Mouse (Mus musculus): ENCODE measurements around the gene Tas2r124. TPM values are rescaled to one million over a fixed set of nuclear protein-coding genes. Genes with fewer than 3 reads are reported as not detected.

The Tas2r124 gene
- total and polyA plus RNA-seq, 3 experiments: 0.16 TPM; not detected in 2

DNA sequence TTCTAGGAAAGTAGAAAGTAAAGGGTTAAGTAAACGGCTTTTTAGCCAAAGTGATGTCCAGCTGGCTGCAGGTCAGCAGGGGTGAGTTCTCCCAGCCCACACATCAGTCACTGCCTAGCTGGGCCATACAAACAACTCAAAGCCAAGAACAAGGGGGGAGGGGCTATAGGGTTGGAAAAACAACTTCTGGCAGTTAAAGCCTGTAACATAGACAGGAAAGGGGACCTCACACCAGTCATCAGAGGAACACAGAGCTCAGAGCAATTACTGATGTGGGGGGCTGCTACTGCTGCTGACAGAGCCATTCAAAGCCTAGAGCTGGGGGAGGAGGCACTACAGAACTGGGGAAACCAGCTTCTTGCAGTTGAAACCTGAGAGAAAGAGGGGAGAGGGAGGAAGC is 40.9 kb downstream of the Tas2r124 start:
- peaks cover 14% of the 10 kb centered on the region for H3K9me3 ChIP-seq (replicated peaks)
- H3K4me1 ChIP-seq (ENCODE audit: insufficient read depth, low read depth, low read length): no peaks in the 10 kb centered on the region
- no peaks in the 10 kb centered on the region for H3K27me3 ChIP-seq (ENCODE audit: insufficient read depth, low read length)
- ATAC-seq (ENCODE audit: extremely low read depth, insufficient number of reproducible peaks, low FRiP score, poor library complexity, severe bottlenecking): no peak
- no peak for TF ChIP-seq GATA1 (IDR thresholded peaks at IDR 0.05; ENCODE audit: borderline replicate concordance, low read length)
- no peak for TF ChIP-seq POLR2AphosphoS5 (IDR thresholded peaks at IDR 0.05; ENCODE audit: insufficient replicate concordance, low read depth, low read length)
- no peak for TF ChIP-seq CTCF (IDR thresholded peaks at IDR 0.05; ENCODE audit: low read depth, low read length)
- no peak for TF ChIP-seq TAL1 (conservative IDR thresholded peaks at IDR 0.05; ENCODE audit: low read depth, low read length)
- TF ChIP-seq GATA2 (IDR thresholded peaks at IDR 0.05; ENCODE audit: borderline replicate concordance, low read depth, low read length): no peak
- H3K36me3 ChIP-seq (replicated peaks): no peaks in the 10 kb centered on the region
- H3K4me3 ChIP-seq (ENCODE audit: low read depth, low read length): no peak overlapping the region
- DNase-seq (ENCODE audit: low spot score): no peak

DNA sequence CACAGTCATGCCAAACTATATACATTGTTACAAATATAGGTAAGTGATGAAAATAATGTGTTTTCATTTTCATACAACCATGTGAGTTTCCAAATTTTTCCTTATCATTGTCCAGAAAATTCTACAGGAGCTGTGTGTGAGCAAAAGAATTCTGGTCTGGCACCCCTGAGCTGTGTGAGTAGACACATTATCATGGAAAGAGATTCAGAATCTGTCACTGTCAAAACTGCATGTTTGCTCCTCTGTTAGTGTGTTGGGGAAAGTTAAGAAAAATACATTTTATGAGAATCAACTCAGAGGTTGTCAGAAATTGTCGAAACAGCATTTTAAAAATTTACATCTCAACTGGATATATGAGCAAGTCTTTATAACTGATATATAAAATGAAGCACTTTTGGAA is 48.0 kb downstream of the Tas2r124 start, which contains the start of gene Tas2r117:
Tas2r117 (plus strand) TSS at position 301 of the 400 bp plus-strand sequence.
- no peaks in the 10 kb centered on the region for H3K27me3 ChIP-seq (ENCODE audit: insufficient read depth, low read length)
- 0 out of 2 replicates have a peak, but pooled peaks cover under 1% of the 10 kb centered on the region for H3K9me3 ChIP-seq (replicated peaks)
- H3K4me1 ChIP-seq (ENCODE audit: insufficient read depth, low read depth, low read length): no peaks in the 10 kb centered on the region
- no peaks in the 10 kb centered on the region for H3K36me3 ChIP-seq (replicated peaks)
- no peak for DNase-seq (ENCODE audit: low spot score)
- no peak for ATAC-seq (ENCODE audit: extremely low read depth, insufficient number of reproducible peaks, low FRiP score, poor library complexity, severe bottlenecking)
- TF ChIP-seq GATA1 (IDR thresholded peaks at IDR 0.05; ENCODE audit: borderline replicate concordance, low read length) (no peak), POLR2AphosphoS5 (IDR thresholded peaks at IDR 0.05; ENCODE audit: insufficient replicate concordance, low read depth, low read length) (no peak), CTCF (IDR thresholded peaks at IDR 0.05; ENCODE audit: low read depth, low read length) (no peak), GATA2 (IDR thresholded peaks at IDR 0.05; ENCODE audit: borderline replicate concordance, low read depth, low read length) (no peak), TAL1 (conservative IDR thresholded peaks at IDR 0.05; ENCODE audit: low read depth, low read length) (no peak)
- H3K4me3 ChIP-seq (ENCODE audit: low read depth, low read length): no peak within 1 kb of the TSS

Other genes starting within 250 kb of the Tas2r124 start
- gene Prh1, start 184.9 kb upstream of the Tas2r124 start, total RNA-seq (2014; fragmentation: Nextera tagmentation): not detected in 2 replicates
- gene Prh1, start 184.9 kb upstream of the Tas2r124 start, total RNA-seq (2017): not detected in 2 replicates
- not detected in 2 replicates for gene Prh1, start 184.9 kb upstream of the Tas2r124 start, polyA plus RNA-seq (2012)
- gene Prp2, start 158.8 kb upstream of the Tas2r124 start, total RNA-seq (2014; fragmentation: Nextera tagmentation): not detected in 2 replicates
- not detected in 2 replicates for gene Prp2, start 158.8 kb upstream of the Tas2r124 start, total RNA-seq (2017)
- gene Prp2, start 158.8 kb upstream of the Tas2r124 start, polyA plus RNA-seq (2012): not detected in 2 replicates
- gene A630073D07Rik, start 103.2 kb upstream of the Tas2r124 start, total RNA-seq (2014; fragmentation: Nextera tagmentation): not detected in 2 replicates
- 0.16 TPM in 1 of 2 replicates, not detected in the other for gene A630073D07Rik, start 103.2 kb upstream of the Tas2r124 start, total RNA-seq (2017)
- gene A630073D07Rik, start 103.2 kb upstream of the Tas2r124 start, polyA plus RNA-seq (2012): not detected in 2 replicates
- not detected in 2 replicates for gene Tas2r120, start 97.8 kb upstream of the Tas2r124 start, total RNA-seq (2014; fragmentation: Nextera tagmentation)
- gene Tas2r120, start 97.8 kb upstream of the Tas2r124 start, total RNA-seq (2017): 0.12 TPM in 1 of 2 replicates, not detected in the other
- gene Tas2r120, start 97.8 kb upstream of the Tas2r124 start, polyA plus RNA-seq (2012): not detected in 2 replicates
- gene Tas2r121, start 53.7 kb upstream of the Tas2r124 start, total RNA-seq (2014; fragmentation: Nextera tagmentation): not detected in 2 replicates
- not detected in 2 replicates for gene Tas2r121, start 53.7 kb upstream of the Tas2r124 start, total RNA-seq (2017)
- not detected in 2 replicates for gene Tas2r121, start 53.7 kb upstream of the Tas2r124 start, polyA plus RNA-seq (2012)
- not detected in 2 replicates for gene Tas2r122, start 42.8 kb upstream of the Tas2r124 start, total RNA-seq (2014; fragmentation: Nextera tagmentation)
- gene Tas2r122, start 42.8 kb upstream of the Tas2r124 start, total RNA-seq (2017): not detected in 2 replicates
- gene Tas2r122, start 42.8 kb upstream of the Tas2r124 start, polyA plus RNA-seq (2012): not detected in 2 replicates
- gene Tas2r115, start 16.7 kb upstream of the Tas2r124 start, total RNA-seq (2014; fragmentation: Nextera tagmentation): not detected in 2 replicates
- not detected in 2 replicates for gene Tas2r115, start 16.7 kb upstream of the Tas2r124 start, total RNA-seq (2017)
- not detected in 2 replicates for gene Tas2r115, start 16.7 kb upstream of the Tas2r124 start, polyA plus RNA-seq (2012)
- not detected in 2 replicates for gene Tas2r102, start 7.4 kb downstream of the Tas2r124 start, total RNA-seq (2014; fragmentation: Nextera tagmentation)
- not detected in 2 replicates for gene Tas2r102, start 7.4 kb downstream of the Tas2r124 start, total RNA-seq (2017)
- gene Tas2r102, start 7.4 kb downstream of the Tas2r124 start, polyA plus RNA-seq (2012): not detected in 2 replicates
- gene Tas2r136, start 23.4 kb downstream of the Tas2r124 start, total RNA-seq (2014; fragmentation: Nextera tagmentation): not detected in 2 replicates
- gene Tas2r136, start 23.4 kb downstream of the Tas2r124 start, total RNA-seq (2017): 0.11 TPM in 1 of 2 replicates, not detected in the other
- not detected in 2 replicates for gene Tas2r136, start 23.4 kb downstream of the Tas2r124 start, polyA plus RNA-seq (2012)
- gene Tas2r117, start 48.1 kb downstream of the Tas2r124 start, total RNA-seq (2014; fragmentation: Nextera tagmentation): not detected in 2 replicates
- not detected in 2 replicates for gene Tas2r117, start 48.1 kb downstream of the Tas2r124 start, total RNA-seq (2017)
- not detected in 2 replicates for gene Tas2r117, start 48.1 kb downstream of the Tas2r124 start, polyA plus RNA-seq (2012)
- not detected in 2 replicates for gene Tas2r123, start 92.4 kb downstream of the Tas2r124 start, total RNA-seq (2014; fragmentation: Nextera tagmentation)
- gene Tas2r123, start 92.4 kb downstream of the Tas2r124 start, total RNA-seq (2017): 0.16 and 0.23 TPM in 2 replicates
- gene Tas2r123, start 92.4 kb downstream of the Tas2r124 start, polyA plus RNA-seq (2012): not detected in 2 replicates
- not detected in 2 replicates for gene Tas2r116, start 100.7 kb downstream of the Tas2r124 start, total RNA-seq (2014; fragmentation: Nextera tagmentation)
- gene Tas2r116, start 100.7 kb downstream of the Tas2r124 start, total RNA-seq (2017): 0.16 TPM in 1 of 2 replicates, not detected in the other
- not detected in 2 replicates for gene Tas2r116, start 100.7 kb downstream of the Tas2r124 start, polyA plus RNA-seq (2012)
- gene Tas2r110, start 113.3 kb downstream of the Tas2r124 start, total RNA-seq (2014; fragmentation: Nextera tagmentation): not detected in 2 replicates
- 0.33 TPM in 1 of 2 replicates, not detected in the other for gene Tas2r110, start 113.3 kb downstream of the Tas2r124 start, total RNA-seq (2017)
- gene Tas2r110, start 113.3 kb downstream of the Tas2r124 start, polyA plus RNA-seq (2012): not detected in 2 replicates
- not detected in 2 replicates for gene Tas2r113, start 138.3 kb downstream of the Tas2r124 start, total RNA-seq (2014; fragmentation: Nextera tagmentation)
- gene Tas2r113, start 138.3 kb downstream of the Tas2r124 start, total RNA-seq (2017): 0.11 TPM in 1 of 2 replicates, not detected in the other
- gene Tas2r113, start 138.3 kb downstream of the Tas2r124 start, polyA plus RNA-seq (2012): not detected in 2 replicates
- gene Tas2r125, start 154.9 kb downstream of the Tas2r124 start, total RNA-seq (2014; fragmentation: Nextera tagmentation): not detected in 2 replicates
- gene Tas2r125, start 154.9 kb downstream of the Tas2r124 start, total RNA-seq (2017): not detected in 2 replicates
- not detected in 2 replicates for gene Tas2r125, start 154.9 kb downstream of the Tas2r124 start, polyA plus RNA-seq (2012)
- gene Tas2r129, start 196.4 kb downstream of the Tas2r124 start, total RNA-seq (2014; fragmentation: Nextera tagmentation): not detected in 2 replicates
- 0.11 TPM in 1 of 2 replicates, not detected in the other for gene Tas2r129, start 196.4 kb downstream of the Tas2r124 start, total RNA-seq (2017)
- not detected in 2 replicates for gene Tas2r129, start 196.4 kb downstream of the Tas2r124 start, polyA plus RNA-seq (2012)
- not detected in 2 replicates for gene Tas2r131, start 203.2 kb downstream of the Tas2r124 start, total RNA-seq (2014; fragmentation: Nextera tagmentation)
- not detected in 2 replicates for gene Tas2r131, start 203.2 kb downstream of the Tas2r124 start, total RNA-seq (2017)
- not detected in 2 replicates for gene Tas2r131, start 203.2 kb downstream of the Tas2r124 start, polyA plus RNA-seq (2012)
- not detected in 2 replicates for gene Tas2r109, start 226.2 kb downstream of the Tas2r124 start, total RNA-seq (2014; fragmentation: Nextera tagmentation)
- 0.11 TPM in 1 of 2 replicates, not detected in the other for gene Tas2r109, start 226.2 kb downstream of the Tas2r124 start, total RNA-seq (2017)
- not detected in 2 replicates for gene Tas2r109, start 226.2 kb downstream of the Tas2r124 start, polyA plus RNA-seq (2012)

Measured in G1E (cell line).